ENCODE assay signal across 19 mouse cellular contexts in the genomic region with DNA sequence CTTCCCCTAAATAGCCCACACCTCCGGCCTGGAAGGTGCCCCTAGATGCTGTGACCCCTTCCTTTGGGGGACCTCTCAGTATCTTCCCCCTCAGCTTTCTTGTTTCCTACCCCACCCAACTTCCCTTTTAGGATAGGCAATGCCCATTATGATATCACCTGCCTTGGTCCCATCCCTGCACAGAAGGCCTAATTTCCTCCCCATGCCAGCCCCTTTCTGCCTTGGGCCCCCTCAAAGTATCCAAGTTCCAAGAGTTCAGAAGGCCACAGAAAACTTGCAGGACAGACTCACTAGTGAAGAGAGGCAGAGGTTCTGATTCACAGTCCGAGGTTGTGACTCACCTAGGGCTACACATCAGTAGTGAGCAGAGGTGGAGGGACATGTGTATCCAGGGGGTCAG. TPM values are rescaled to one million over a fixed set of nuclear protein-coding genes. Genes with fewer than 3 reads are reported as not detected.
DNase-seq lines count a peak whose midpoint lies in the region; ATAC-seq and TF ChIP-seq lines count a peak whose summit lies in the region.
"Had no signal": no experiment of that assay in that cellular context is flagged by ENCODE, and none has a peak within 500 bp of the region (broad histone marks: within the 10 kb centered on the region; RNA-seq: fewer than 3 reads in every experiment).

A gene (minus strand): TSS at position 101 of the 400 bp plus-strand sequence.

- TF ChIP-seq CTCF in thymus, adult 2 months (IDR thresholded peaks at IDR 0.05; ENCODE audit: borderline replicate concordance, control insufficient read depth, extremely low read depth, insufficient read depth, low read length, poor library complexity) = no peak

- peaks cover 9% of the 10 kb centered on the region; the same call in 1 of the 2 replicates for H3K4me1 ChIP-seq in midbrain, embryonic 14.5 days (ENCODE audit: control insufficient read depth, insufficient read depth, low read length)
- peaks cover 16% of the 10 kb centered on the region for H3K4me1 ChIP-seq in midbrain, embryonic 13.5 days (replicated peaks)
- H3K4me1 ChIP-seq in hindbrain, embryonic 14.5 days (replicated peaks; ENCODE audit: control insufficient read depth, insufficient read depth, low read length) = 0 out of 2 replicates have a peak, but pooled peaks cover 11% of the 10 kb centered on the region
- no peaks in the 10 kb centered on the region for H3K4me1 ChIP-seq in thymus, adult 2 months (replicated peaks; ENCODE audit: control insufficient read depth, insufficient read depth, low read length)
- H3K4me1 ChIP-seq: liver, embryonic 13.5 days; stomach, embryonic 15.5 days had no signal

- TF ChIP-seq POLR2A in thymus, adult 2 months (IDR thresholded peaks at IDR 0.05; ENCODE audit: control insufficient read depth, extremely low read depth, insufficient read depth, low read length, poor library complexity) = no peak

- no peak within 1 kb of the TSS for H3K27ac ChIP-seq in midbrain, embryonic 14.5 days (replicated peaks; ENCODE audit: low read depth, low read length)
- H3K27ac ChIP-seq in midbrain, embryonic 13.5 days = no peak within 1 kb of the TSS
- no peak within 1 kb of the TSS for H3K27ac ChIP-seq in hindbrain, embryonic 14.5 days
- H3K27ac ChIP-seq in thymus, adult 2 months (ENCODE audit: control insufficient read depth, insufficient read depth, low read length) = no peak within 1 kb of the TSS
- H3K27ac ChIP-seq: gastrocnemius, adult 2 months; heart, adult 2 months; liver, embryonic 13.5 days; macrophage; stomach, embryonic 15.5 days had no signal

- 95% methylated on average over 2 of the region's 2 CpGs for WGBS in midbrain, embryonic 14.5 days
- WGBS in midbrain, embryonic 13.5 days = 94% methylated on average over 2 of the region's 2 CpGs
- 88% methylated on average over 2 of the region's 2 CpGs for WGBS in hindbrain, embryonic 14.5 days
- 77% methylated on average over 2 of the region's 2 CpGs for WGBS in thymus, adult 2 months

- no peaks in the 10 kb centered on the region for H3K27me3 ChIP-seq in midbrain, embryonic 14.5 days (ENCODE audit: control insufficient read depth, insufficient read depth, low read length)
- H3K27me3 ChIP-seq in midbrain, embryonic 13.5 days = 0 out of 2 replicates have a peak, but pooled peaks cover 3% of the 10 kb centered on the region
- H3K27me3 ChIP-seq in hindbrain, embryonic 14.5 days (ENCODE audit: control insufficient read depth, insufficient read depth, low read length) = no peaks in the 10 kb centered on the region
- H3K27me3 ChIP-seq in thymus, adult 2 months (ENCODE audit: control insufficient read depth, insufficient read depth, low read length) = no peaks in the 10 kb centered on the region; the same call in 1 of the 2 replicates

- H3K9me3 ChIP-seq in midbrain, embryonic 14.5 days (ENCODE audit: control insufficient read depth, low read length) = no peaks in the 10 kb centered on the region
- H3K9me3 ChIP-seq in midbrain, embryonic 13.5 days = no peaks in the 10 kb centered on the region
- no peaks in the 10 kb centered on the region for H3K9me3 ChIP-seq in hindbrain, embryonic 14.5 days (ENCODE audit: control insufficient read depth, low read length)
- H3K9me3 ChIP-seq: liver, embryonic 13.5 days; stomach, embryonic 15.5 days had no signal

- ATAC-seq in midbrain, embryonic 14.5 days (ENCODE audit: low FRiP score, low TSS enrichment) = no peak
- no peak for ATAC-seq in midbrain, embryonic 13.5 days
- no peak for ATAC-seq in hindbrain, embryonic 14.5 days (ENCODE audit: low FRiP score)
- ATAC-seq: activated CD4-positive, CD25-positive, alpha-beta regulatory T cell, adult 4 months; inflammation-experienced regulatory T-cells, adult 6 months had no signal

- no peak within 1 kb of the TSS for H3K4me3 ChIP-seq in midbrain, embryonic 14.5 days (replicated peaks; ENCODE audit: low read depth, low read length)
- no peak within 1 kb of the TSS for H3K4me3 ChIP-seq in midbrain, embryonic 13.5 days (replicated peaks)
- no peak within 1 kb of the TSS for H3K4me3 ChIP-seq in hindbrain, embryonic 14.5 days (replicated peaks; ENCODE audit: low read length)
- H3K4me3 ChIP-seq in thymus, adult 2 months (ENCODE audit: control insufficient read depth, insufficient read depth, low read length) = no peak within 1 kb of the TSS
- H3K4me3 ChIP-seq: gastrocnemius, adult 2 months; heart, adult 2 months; liver, embryonic 13.5 days; stomach, embryonic 15.5 days had no signal

- no peak within 1 kb of the TSS for H3K4me2 ChIP-seq in midbrain, embryonic 14.5 days (ENCODE audit: low read length)
- H3K4me2 ChIP-seq in midbrain, embryonic 13.5 days (replicated peaks) = no peak within 1 kb of the TSS
- H3K4me2 ChIP-seq in hindbrain, embryonic 14.5 days (replicated peaks) = no peak within 1 kb of the TSS
- H3K4me2 ChIP-seq: liver, embryonic 13.5 days; stomach, embryonic 15.5 days had no signal

- DNase-seq in frontal cortex, adult 2 months (ENCODE audit: extremely low spot score in 1 of 2, low spot score in 1 of 2) = no peak
- DNase-seq in frontal cortex, postnatal 10 days (ENCODE audit: low spot score in 2 of 2) = no peak
- no peak for DNase-seq in midbrain, embryonic 14.5 days
- no peak for DNase-seq in hindbrain, embryonic 14.5 days (ENCODE audit: low spot score)
- DNase-seq in layer of hippocampus, adult 8-10 months (ENCODE audit: low spot score in 2 of 2) = no peak
- no peak for DNase-seq in thymus, adult 2 months
- DNase-seq: adrenal gland, postnatal 36 days; cerebellum, postnatal 14 days; gastrocnemius, adult 2 months; heart, adult 2 months; kidney, postnatal 10 days; liver, embryonic 13.5 days; thymus, postnatal 25 days had no signal

- H3K9ac ChIP-seq in midbrain, embryonic 14.5 days (replicated peaks; ENCODE audit: low read length) = no peak within 1 kb of the TSS
- H3K9ac ChIP-seq in midbrain, embryonic 13.5 days (replicated peaks) = no peak within 1 kb of the TSS
- no peak within 1 kb of the TSS for H3K9ac ChIP-seq in hindbrain, embryonic 14.5 days
- H3K9ac ChIP-seq: liver, embryonic 13.5 days; stomach, embryonic 15.5 days had no signal

- peaks cover 26% of the 10 kb centered on the region for H3K36me3 ChIP-seq in midbrain, embryonic 14.5 days (ENCODE audit: control insufficient read depth, insufficient read depth, low read length)
- peaks cover 34% of the 10 kb centered on the region for H3K36me3 ChIP-seq in midbrain, embryonic 13.5 days
- H3K36me3 ChIP-seq in hindbrain, embryonic 14.5 days (replicated peaks; ENCODE audit: control insufficient read depth, insufficient read depth) = peaks cover 16% of the 10 kb centered on the region
- no peaks in the 10 kb centered on the region for H3K36me3 ChIP-seq in thymus, adult 2 months (ENCODE audit: control insufficient read depth, insufficient read depth, low read length)
- H3K36me3 ChIP-seq: liver, embryonic 13.5 days; stomach, embryonic 15.5 days had no signal

RNA-seq across cellular contexts. Expression of the gene that starts here (rescaled TPM):
- polyA plus RNA-seq in frontal cortex, adult 2 months (2012; rRNA removed) = 10.1 and 10.6 TPM in 2 replicates
- 12.9 and 13.2 TPM in 2 replicates for polyA plus RNA-seq in midbrain, embryonic 14.5 days (2014; fragmentation: Nextera tagmentation; extraction: Ambion mirVana)
- polyA plus RNA-seq in midbrain, embryonic 13.5 days (2015; fragmentation: Nextera tagmentation; extraction: Ambion mirVana) = 8.3 and 8.5 TPM in 2 replicates
- polyA plus RNA-seq in hindbrain, embryonic 14.5 days (2014; fragmentation: Nextera tagmentation; extraction: Ambion mirVana) = 19.5 and 24.2 TPM in 2 replicates
- total RNA-seq in layer of hippocampus, adult 8-10 months (2022) = 1 to 10 TPM; 3.2 to 5.0 (median 4.6) TPM
- polyA plus RNA-seq in thymus, adult 2 months (2012; rRNA removed) = 0.87 and 1.7 TPM in 2 replicates
- total RNA-seq: heart, adult 2 months; neutrophil, adult 5-6 weeks had no signal
- polyA plus RNA-seq: activated CD4-positive, CD25-positive, alpha-beta regulatory T cell, adult 4 months; inflammation-experienced regulatory T-cells, adult 6 months; liver, embryonic 13.5 days had no signal
